Mouse (Mus musculus) limb, embryonic 10.5 days (tissue): ENCODE measurements around the gene Golga2. TPM values are rescaled to one million over a fixed set of nuclear protein-coding genes. Genes with fewer than 3 reads are reported as not detected.

Experiments
- DNase-seq: peaks from one replicate; pipeline ENCODE4 v3.0.0-alpha.2; 2017; ENCODE audit warnings: low spot score
- H3K27ac ChIP-seq: fragments of 300-500 bp; sonication (generic); 2 replicates; pipeline ENCODE4 v1.5.1; 2016; ENCODE audit warnings: mild to moderate bottlenecking
- H3K27me3 ChIP-seq: fragments of 300-500 bp; sonication (generic); 2 replicates; pipeline ENCODE4 v1.6.1; 2016; ENCODE audit warnings: low read depth, mild to moderate bottlenecking; ENCODE audit not compliant: poor library complexity, severe bottlenecking
- H3K36me3 ChIP-seq: fragments of 300-500 bp; sonication (generic); 2 replicates; pipeline ENCODE4 v1.6.1; 2016; ENCODE audit warnings: mild to moderate bottlenecking, moderate library complexity
- H3K4me1 ChIP-seq: fragments of 300-500 bp; sonication (generic); 2 replicates; pipeline ENCODE4 v1.6.1; 2016
- H3K4me3 ChIP-seq: fragments of 300-500 bp; sonication (generic); 2 replicates; pipeline ENCODE4 v1.5.1; 2016; ENCODE audit warnings: mild to moderate bottlenecking, moderate library complexity
- H3K9me3 ChIP-seq: fragments of 300-500 bp; sonication (generic); replicated peaks from 2 replicates; pipeline ENCODE4 v1.6.1; 2016; ENCODE audit warnings: mild to moderate bottlenecking
- WGBS: fragments of 180-500 bp; shearing (Covaris S2); methylation state at CpG from one replicate; pipeline ENCODE4 v1.1.7; 2016; 5-methylcytosine and 5-hydroxymethylcytosine counted together
- polyA plus RNA-seq: library from polyadenylated mRNA; unstranded; fragments of >200 nt; fragmentation: Nextera tagmentation; extraction: Ambion mirVana; gene quantifications from 2 replicates; pipeline ENCODE4 v1.2.1, GENCODE M21; 2016

Gene Golga2
- polyA plus RNA-seq, 1 experiment from 2014 or later, result 25.0 TPM

- peak overlapping the region; percentile 98 for H3K27ac ChIP-seq
- no peaks in the 10 kb centered on the region for H3K9me3 ChIP-seq
- H3K27me3 ChIP-seq, result no peaks in the 10 kb centered on the region
- no peak for DNase-seq
- peaks cover 87% of the 10 kb centered on the region for H3K4me1 ChIP-seq
- peaks cover 39% of the 10 kb centered on the region for H3K36me3 ChIP-seq
- 0 out of 2 replicates have a peak overlapping the region, but pooled peaks have one; percentile 29 for H3K4me3 ChIP-seq
- 95% methylated on average over 14 of the region's 14 CpGs for WGBS
Measured at GRCm38 (mm10) chr2:32314831-32315230, 27.6 kb downstream of the Golga2 start.

GRCm38 (mm10) chr2:32315751-32316150, 28.6 kb downstream of the Golga2 start:
- Histone ChIP-seq H3K4me1 (peaks cover 87% of the 10 kb centered on the region), H3K9me3 (no peaks in the 10 kb centered on the region), H3K4me3 (peak overlapping the region; percentile 29), H3K27ac (peak overlapping the region; percentile 98), H3K27me3 (no peaks in the 10 kb centered on the region), H3K36me3 (peaks cover 30% of the 10 kb centered on the region)
- 10% methylated on average over 8 of the region's 8 CpGs for WGBS
- DNase-seq, result peak; percentile 52

GRCm38 (mm10) chr2:32316887-32317656, 29.9 kb downstream of the Golga2 start:
- Histone ChIP-seq H3K27me3 (no peaks in the 10 kb centered on the region), H3K36me3 (peaks cover 26% of the 10 kb centered on the region), H3K27ac (peak overlapping the region; percentile 98), H3K9me3 (no peaks in the 10 kb centered on the region), H3K4me1 (peaks cover 86% of the 10 kb centered on the region), H3K4me3 (peak overlapping the region; percentile 69)
- 34% methylated on average over 20 of the region's 20 CpGs for whole genome bisulfite sequencing
- DNase-seq, result peak; percentile 84

- Histone ChIP-seq H3K36me3 (peaks cover 30% of the 10 kb centered on the region), H3K9me3 (no peaks in the 10 kb centered on the region), H3K4me1 (peaks cover 83% of the 10 kb centered on the region), H3K27ac (peak overlapping the region; percentile 98), H3K27me3 (no peaks in the 10 kb centered on the region), H3K4me3 (peak overlapping the region; percentile 69)
- peak; percentile 97 for DNase-seq
- WGBS, result 4% methylated on average over 19 of the region's 19 CpGs
Measured at GRCm38 (mm10) chr2:32317791-32318417, 30.7 kb downstream of the Golga2 start.

- H3K36me3 ChIP-seq, result peaks cover 27% of the 10 kb centered on the region
- H3K9me3 ChIP-seq, result no peaks in the 10 kb centered on the region
- H3K27me3 ChIP-seq, result no peaks in the 10 kb centered on the region
- H3K4me3 ChIP-seq, result peak overlapping the region; percentile 69
- peak overlapping the region; percentile 98 for H3K27ac ChIP-seq
- DNase-seq, result peak; percentile 63
- WGBS, result 48% methylated on average over 14 of the region's 14 CpGs
- peaks cover 83% of the 10 kb centered on the region for H3K4me1 ChIP-seq
Measured at GRCm38 (mm10) chr2:32318709-32319585, 31.8 kb downstream of the Golga2 start.

- DNase-seq, result peak; percentile 89
- H3K4me1 ChIP-seq, result peaks cover 80% of the 10 kb centered on the region
- H3K27me3 ChIP-seq, result no peaks in the 10 kb centered on the region
- 9% methylated on average over 9 of the region's 9 CpGs for WGBS
- H3K27ac ChIP-seq, result peak overlapping the region; percentile 98
- no peaks in the 10 kb centered on the region for H3K9me3 ChIP-seq
- peaks cover 26% of the 10 kb centered on the region for H3K36me3 ChIP-seq
- H3K4me3 ChIP-seq, result peak overlapping the region; percentile 69
Measured at GRCm38 (mm10) chr2:32319586-32320580, 32.7 kb downstream of the Golga2 start.

GRCm38 (mm10) chr2:32320721-32321120, 33.5 kb downstream of the Golga2 start:
- H3K4me3 ChIP-seq, result peak overlapping the region; percentile 69

GRCm38 (mm10) chr2:32321591-32322298, 34.6 kb downstream of the Golga2 start:
- Histone ChIP-seq H3K9me3 (no peaks in the 10 kb centered on the region), H3K4me1 (peaks cover 77% of the 10 kb centered on the region), H3K27me3 (no peaks in the 10 kb centered on the region), H3K4me3 (no peak overlapping the region), H3K36me3 (peaks cover 26% of the 10 kb centered on the region), H3K27ac (peak overlapping the region; percentile 98)
- DNase-seq, result no peak
- WGBS, result 70% methylated on average over 9 of the region's 9 CpGs

More at GRCm38 (mm10) chr2:32320721-32321120, 33.5 kb downstream of the Golga2 start:
- peak overlapping the region; percentile 98 for H3K27ac ChIP-seq
- H3K4me1 ChIP-seq, result peaks cover 77% of the 10 kb centered on the region
- no peak for DNase-seq
- peaks cover 26% of the 10 kb centered on the region for H3K36me3 ChIP-seq
- no peaks in the 10 kb centered on the region for H3K27me3 ChIP-seq
- H3K9me3 ChIP-seq, result no peaks in the 10 kb centered on the region
- 56% methylated on average over 11 of the region's 11 CpGs for WGBS

GRCm38 (mm10) chr2:32322754-32323741, 35.9 kb downstream of the Golga2 start:
- 0 out of 2 replicates have a peak overlapping the region, but pooled peaks have one; percentile 10 for H3K27ac ChIP-seq
- no peak overlapping the region for H3K4me3 ChIP-seq
- 83% methylated on average over 7 of the region's 7 CpGs for WGBS
- DNase-seq, result no peak
- peaks cover 30% of the 10 kb centered on the region for H3K36me3 ChIP-seq
- peaks cover 66% of the 10 kb centered on the region for H3K4me1 ChIP-seq
- no peaks in the 10 kb centered on the region for H3K27me3 ChIP-seq
- no peaks in the 10 kb centered on the region for H3K9me3 ChIP-seq

- Histone ChIP-seq H3K27ac (no peak overlapping the region), H3K4me1 (peaks cover 69% of the 10 kb centered on the region)
- WGBS, result 54% methylated on average over 4 of the region's 4 CpGs
Measured at GRCm38 (mm10) chr2:32324322-32324721, 37.1 kb downstream of the Golga2 start.

More at GRCm38 (mm10) chr2:32324322-32324721, 37.1 kb downstream of the Golga2 start:
- H3K36me3 ChIP-seq, result peaks cover 32% of the 10 kb centered on the region
- DNase-seq, result no peak
- H3K4me3 ChIP-seq, result no peak overlapping the region
- H3K27me3 ChIP-seq, result no peaks in the 10 kb centered on the region
- H3K9me3 ChIP-seq, result no peaks in the 10 kb centered on the region
